Mouse (Mus musculus): ENCODE data around the gene Chn1.

DNA sequence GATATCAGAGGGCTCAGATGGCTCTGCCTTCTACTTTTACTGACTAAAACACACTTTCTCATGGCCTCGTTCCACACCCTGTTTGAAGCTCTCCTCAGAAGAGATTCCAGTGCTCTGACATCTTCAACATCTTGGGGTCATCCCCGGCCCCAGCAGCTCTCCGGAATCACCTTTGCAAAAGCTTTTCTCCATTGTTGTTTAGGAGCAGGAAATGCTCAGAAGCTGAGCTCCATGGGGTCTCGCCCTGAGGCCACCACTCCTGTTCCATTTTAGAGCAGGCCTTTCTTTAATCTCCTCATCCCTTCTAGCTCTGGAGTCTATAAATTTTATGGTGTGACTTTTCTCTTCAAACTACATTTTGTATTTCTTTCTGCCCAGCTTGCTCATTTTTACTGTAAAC is 6.5 kb downstream of the Chn1 start:
- TF ChIP-seq CTCF (IDR thresholded peaks at IDR 0.05; ENCODE audit: low read depth, low read length) (no peak), TAL1 (conservative IDR thresholded peaks at IDR 0.05; ENCODE audit: low read depth, low read length) (no peak), GATA1 (IDR thresholded peaks at IDR 0.05; ENCODE audit: borderline replicate concordance, low read length) (no peak), POLR2AphosphoS5 (IDR thresholded peaks at IDR 0.05; ENCODE audit: insufficient replicate concordance, low read depth, low read length) (no peak)
